Mouse (Mus musculus) limb, embryonic 14.5 days (tissue): Measurements from ENCODE around the gene Slc30a5. TPM values are rescaled to one million over a fixed set of nuclear protein-coding genes. Genes with fewer than 3 reads are reported as not detected.
A peak's percentile ranks its signal among the peaks of the same experiment; 100 is the strongest.

Source experiments
- ATAC-seq: fragments of 200-750 bp; cut with Nextera tagmentation; 2 replicates; pipeline ENCODE4 v1.8.0; 2017; ENCODE audit warnings: low read depth, moderate number of reproducible peaks, moderate TSS enrichment; ENCODE audit not compliant: low FRiP score
- DNase-seq: peaks from one replicate; pipeline ENCODE4 v3.0.0-alpha.2; 2015; ENCODE audit warnings: low spot score
- H3K27ac ChIP-seq: fragments of 300-500 bp; sonication (generic); replicated peaks from 2 replicates; pipeline ENCODE4 v1.5.1; 2014; ENCODE audit warnings: low read depth, mild to moderate bottlenecking, low read length, moderate library complexity, mixed read lengths
- H3K27me3 ChIP-seq: fragments of 300-500 bp; sonication (generic); 2 replicates; pipeline ENCODE4 v1.6.1; 2014; ENCODE audit warnings: low read length, mixed read lengths; ENCODE audit not compliant: control insufficient read depth, insufficient read depth
- H3K36me3 ChIP-seq: fragments of 300-500 bp; sonication (generic); 2 replicates; pipeline ENCODE4 v1.6.1; 2014; ENCODE audit warnings: mild to moderate bottlenecking, low read length, moderate library complexity, mixed read lengths; ENCODE audit not compliant: control insufficient read depth, insufficient read depth
- H3K4me1 ChIP-seq: fragments of 300-500 bp; sonication (generic); 2 replicates; pipeline ENCODE4 v1.6.1; 2014; ENCODE audit warnings: antibody characterized with exemption, low read length, mixed read lengths; ENCODE audit not compliant: control insufficient read depth, insufficient read depth
- H3K4me2 ChIP-seq: fragments of 300-500 bp; sonication (generic); replicated peaks from 2 replicates; pipeline ENCODE4 v1.6.1; 2014; ENCODE audit warnings: low read depth, mild to moderate bottlenecking, low read length, moderate library complexity; ENCODE audit not compliant: severe bottlenecking
- H3K4me3 ChIP-seq: fragments of 300-500 bp; sonication (generic); replicated peaks from 2 replicates; pipeline ENCODE4 v1.5.1; 2014; ENCODE audit warnings: low read length
- H3K9ac ChIP-seq: fragments of 300-500 bp; sonication (generic); 2 replicates; pipeline ENCODE4 v1.6.1; 2014; ENCODE audit warnings: mild to moderate bottlenecking, low read depth, low read length, moderate library complexity; ENCODE audit not compliant: severe bottlenecking
- H3K9me3 ChIP-seq: fragments of 300-500 bp; sonication (generic); 2 replicates; pipeline ENCODE4 v1.6.1; 2016; ENCODE audit warnings: low read length; ENCODE audit not compliant: control insufficient read depth
- POLR2A ChIP-seq: fragments of 200-500 bp; IDR thresholded peaks from 2 replicates; pipeline ENCODE4 v1.8.0; 2012; ENCODE audit warnings: inconsistent platforms, mild to moderate bottlenecking, moderate library complexity, borderline replicate concordance; ENCODE audit not compliant: insufficient read depth, insufficient read length; ENCODE audit errors: extremely low read depth
- WGBS: fragments of 180-500 bp; shearing (Covaris S2); extraction: QIAGEN DNeasy Blood & Tissue Kit; methylation state at CpG from one replicate; pipeline ENCODE4 v1.1.7; 2014; 5-methylcytosine and 5-hydroxymethylcytosine counted together
- polyA plus RNA-seq, 2 experiments: library from polyadenylated mRNA; depleted of rRNA in 1 of 2; stranded (reverse) in 1 of 2; unstranded in 1 of 2; fragments of >200 nt; fragmentation: Nextera tagmentation in 1 of 2; extraction: Ambion mirVana in 1 of 2; gene quantifications; 2 replicates each; pipeline versions ENCODE4 v1.2.1 to v1.2.3; 2012 to 2014

The Slc30a5 gene
- polyA plus RNA-seq, 2 experiments, result 69.2 to 70.9 TPM

DNA sequence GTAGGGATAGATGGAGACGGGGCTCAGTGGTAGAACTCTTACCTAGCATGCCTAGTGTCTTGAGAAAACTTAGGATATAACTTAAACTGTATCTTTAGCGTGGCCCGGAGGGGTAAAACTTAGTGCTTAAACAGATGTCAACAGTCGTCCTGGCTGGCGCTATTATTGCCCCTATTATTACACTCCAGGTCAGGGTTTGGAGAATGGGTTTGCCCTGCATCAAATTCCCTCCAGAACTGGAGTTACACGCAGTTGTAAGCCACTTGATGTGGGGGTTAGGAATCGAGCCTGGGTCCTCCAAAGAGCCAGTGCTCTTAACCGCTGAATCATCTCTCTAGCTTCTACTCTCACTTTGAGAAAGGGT lies 57.2 kb downstream of the Slc30a5 start:
- Histone ChIP-seq H3K4me2 (peak overlapping the region; percentile 67), H3K4me1 (peaks cover 8% of the 10 kb centered on the region; the same call in 1 of the 2 replicates), H3K27me3 (no peaks in the 10 kb centered on the region), H3K36me3 (peaks cover 28% of the 10 kb centered on the region), H3K27ac (peak overlapping the region; percentile 1; the same call in 1 of the 2 replicates), H3K9me3 (no peaks in the 10 kb centered on the region), H3K4me3 (peak overlapping the region; percentile 78), H3K9ac (peak overlapping the region; percentile 67)
- peak; percentile 34; the same call in 1 of the 2 replicates for ATAC-seq
- no peak for DNase-seq
- TF ChIP-seq POLR2A, result no peak
- 17% methylated on average over 8 of the region's 8 CpGs for WGBS

DNA sequence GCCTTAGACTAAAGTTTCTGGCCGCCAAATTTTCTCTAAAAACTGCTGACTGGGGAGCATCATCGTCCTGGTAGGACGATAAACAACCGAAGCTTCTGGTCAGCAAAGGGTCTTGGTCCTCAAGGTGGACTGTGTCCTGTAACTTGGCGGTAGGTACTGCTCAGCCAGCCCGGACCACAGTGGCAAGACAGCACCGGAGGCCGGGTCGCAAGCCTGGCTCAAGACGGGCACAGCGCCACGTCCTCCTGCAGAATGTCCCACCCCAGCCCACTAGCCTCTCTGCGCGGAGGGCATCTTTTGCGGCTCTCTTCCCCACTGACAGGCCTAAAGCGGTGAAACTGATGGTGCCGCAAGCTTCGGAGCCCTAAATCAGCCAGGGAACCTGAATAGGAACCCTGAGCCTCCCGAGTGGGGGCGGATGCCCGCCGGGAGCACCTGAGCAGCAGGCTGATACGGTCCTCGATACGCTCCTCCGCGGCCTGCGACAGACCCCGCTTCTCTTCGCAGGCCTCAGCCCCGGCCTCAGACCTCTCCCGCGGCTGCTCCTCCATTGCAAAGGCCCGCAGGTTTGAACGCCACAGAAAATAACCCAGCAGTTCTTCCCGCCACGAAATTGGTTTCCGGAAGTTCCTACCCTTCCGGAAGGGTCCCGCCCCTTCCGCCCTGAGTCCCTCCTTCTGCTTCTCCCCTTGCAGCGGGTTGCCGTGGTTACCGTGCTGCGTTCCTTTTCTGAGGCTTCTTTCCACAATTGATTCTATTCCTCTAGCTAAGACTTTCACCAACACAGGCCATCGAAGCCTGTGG lies 57.8 kb downstream of the Slc30a5 start, which contains the start of gene Cenph:
Gene Cenph (minus strand): TSS at position 648 of the 804 bp plus-strand sequence.
- DNase-seq, result peak; percentile 92
- Histone ChIP-seq H3K9me3 (no peaks in the 10 kb centered on the region), H3K9ac (peak within 1 kb of the TSS; percentile 67), H3K27ac (peak within 1 kb of the TSS; percentile 1; the same call in 1 of the 2 replicates), H3K4me3 (peak within 1 kb of the TSS; percentile 78), H3K4me2 (peak within 1 kb of the TSS; percentile 67), H3K4me1 (peaks cover 8% of the 10 kb centered on the region; the same call in 1 of the 2 replicates), H3K27me3 (no peaks in the 10 kb centered on the region), H3K36me3 (peaks cover 29% of the 10 kb centered on the region)
- under 1% methylated on average over 46 of the region's 46 CpGs for WGBS
- peak; percentile 92 for ATAC-seq
- no peak for TF ChIP-seq POLR2A

DNA sequence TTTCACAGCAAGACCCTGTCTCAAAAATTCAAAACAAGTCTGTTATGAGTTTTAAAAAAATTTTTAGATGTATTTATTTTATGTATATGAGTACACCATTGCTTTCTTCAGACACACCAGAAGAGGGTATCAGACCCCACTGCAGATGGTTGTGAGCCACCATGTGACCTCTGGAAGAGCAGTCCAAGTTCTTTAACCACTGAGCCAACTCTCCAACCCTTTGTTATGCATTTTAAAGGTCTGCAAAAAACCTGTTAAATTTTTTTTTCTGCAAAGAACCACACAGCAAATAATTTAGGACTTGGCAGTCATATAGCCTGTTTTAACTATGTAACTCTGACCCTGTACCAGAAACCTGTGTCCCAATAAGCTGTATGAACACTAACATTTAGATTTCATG lies 58.5 kb downstream of the Slc30a5 start:
- ATAC-seq (no peak), DNase-seq (no peak)
- H3K36me3 ChIP-seq, result peaks cover 29% of the 10 kb centered on the region
- H3K4me2 ChIP-seq, result peak overlapping the region; percentile 67
- TF ChIP-seq POLR2A, result no peak
- H3K27me3 ChIP-seq, result no peaks in the 10 kb centered on the region
- peak overlapping the region; percentile 67; the same call in 1 of the 2 replicates for H3K9ac ChIP-seq
- H3K9me3 ChIP-seq, result no peaks in the 10 kb centered on the region
- no peak overlapping the region for H3K27ac ChIP-seq
- peaks cover 8% of the 10 kb centered on the region; the same call in 1 of the 2 replicates for H3K4me1 ChIP-seq
- H3K4me3 ChIP-seq, result peak overlapping the region; percentile 78

DNA sequence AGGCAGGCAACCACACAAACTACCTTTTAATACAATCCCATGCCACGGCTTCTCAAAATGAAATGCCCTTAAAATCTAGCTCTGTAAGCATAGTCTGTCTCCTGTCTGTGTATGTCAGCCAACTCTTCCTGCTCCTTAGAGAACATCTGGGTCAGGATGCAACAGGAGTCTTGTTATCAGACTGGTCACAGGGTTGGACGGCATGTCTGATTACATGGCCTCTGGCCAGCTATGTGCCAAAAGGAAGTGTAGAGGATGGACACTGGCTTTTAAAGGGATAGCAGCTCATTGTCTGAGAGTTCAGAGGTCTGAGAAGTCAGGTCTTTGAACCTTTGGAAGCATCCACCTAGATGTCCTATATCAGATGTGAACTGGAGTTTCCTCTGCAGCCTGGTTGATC lies 77.9 kb downstream of the Slc30a5 start:
- H3K4me2 ChIP-seq, result no peak overlapping the region
- no peak for TF ChIP-seq POLR2A
- H3K27me3 ChIP-seq, result no peaks in the 10 kb centered on the region
- no peaks in the 10 kb centered on the region for H3K9me3 ChIP-seq
- peaks cover 8% of the 10 kb centered on the region; the same call in 1 of the 2 replicates for H3K36me3 ChIP-seq
- no peak overlapping the region for H3K9ac ChIP-seq
- H3K27ac ChIP-seq, result no peak overlapping the region
- 92% methylated on average over 2 of the region's 2 CpGs for WGBS
- no peaks in the 10 kb centered on the region for H3K4me1 ChIP-seq
- no peak overlapping the region for H3K4me3 ChIP-seq
- ATAC-seq, result no peak
- no peak for DNase-seq

DNA sequence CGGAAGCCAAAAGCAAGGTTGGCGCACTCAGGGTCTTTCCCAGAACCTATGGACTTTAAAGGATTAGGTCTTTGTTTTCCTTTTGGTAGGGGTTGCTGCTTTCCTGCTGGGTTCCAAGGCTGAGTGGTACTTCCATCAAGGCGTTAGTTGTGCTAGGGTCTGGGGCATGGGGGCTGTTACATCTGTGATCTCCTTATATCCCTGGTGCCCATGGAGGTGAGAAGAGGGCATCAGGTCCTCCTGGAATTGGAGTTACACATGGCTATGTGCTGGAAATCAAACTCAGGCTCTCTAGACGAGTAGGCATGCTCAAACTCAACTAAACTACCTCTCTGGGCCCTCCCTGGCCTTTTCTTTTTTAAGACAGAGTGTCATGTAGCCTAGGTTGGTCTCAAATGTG lies 79.0 kb downstream of the Slc30a5 start:
- H3K4me2 ChIP-seq, result no peak overlapping the region
- H3K4me1 ChIP-seq, result no peaks in the 10 kb centered on the region
- 67% methylated on average over 4 of the region's 4 CpGs for WGBS
- H3K36me3 ChIP-seq, result no peaks in the 10 kb centered on the region; the same call in 1 of the 2 replicates
- no peak overlapping the region for H3K27ac ChIP-seq
- no peak for TF ChIP-seq POLR2A
- H3K9me3 ChIP-seq, result no peaks in the 10 kb centered on the region
- no peak for DNase-seq
- H3K4me3 ChIP-seq, result no peak overlapping the region
- H3K9ac ChIP-seq, result no peak overlapping the region
- ATAC-seq, result no peak
- H3K27me3 ChIP-seq, result no peaks in the 10 kb centered on the region
